Mouse (Mus musculus) left cerebral cortex, adult 6 months (tissue): ENCODE results near the gene Elf3. TPM values are rescaled to one million over a fixed set of nuclear protein-coding genes. Genes with fewer than 3 reads are reported as not detected.

Experiments
- long read RNA-seq, 2 experiments: library from polyadenylated mRNA; unstranded; transcript quantifications; one replicate each; pipeline ENCODE4 v2.0.0; 2019 to 2020
- polyA plus RNA-seq: library from polyadenylated mRNA; unstranded; fragments of <200 nt; fragmentation: Nextera tagmentation; gene quantifications from 2 replicates; pipeline ENCODE4 v1.2.3, GENCODE M21; 2021

The Elf3 gene
- 0.12 and 0.20 TPM in 2 replicates for polyA plus RNA-seq
- long read RNA-seq, experiment 1, result 0 reads
- long read RNA-seq, experiment 2, result 0 reads

GRCm38 (mm10) chr1:135258380-135259127, at the start of gene Elf3:
TSS of gene Elf3 (minus strand) at chr1:135258568.

GRCm38 (mm10) chr1:135283826-135284291, 25.5 kb upstream of the Elf3 start, which contains the start of gene Rnpep:
TSS of gene Rnpep (minus strand) at chr1:135284084.

Other genes starting within 250 kb of the Elf3 start
- 0.89 and 1.7 TPM in 2 replicates for gene Lgr6, start 153.3 kb downstream of the Elf3 start, polyA plus RNA-seq
- gene Ptpn7, start 125.9 kb downstream of the Elf3 start, polyA plus RNA-seq, result 0.33 and 0.39 TPM in 2 replicates
- gene Arl8a, start 111.7 kb downstream of the Elf3 start, polyA plus RNA-seq, result 25.0 and 80.8 TPM in 2 replicates
- gene Gpr37l1, start 90.9 kb downstream of the Elf3 start, polyA plus RNA-seq, result 211 and 218 TPM in 2 replicates
- 26.2 and 31.2 TPM in 2 replicates for gene Rnpep, start 25.5 kb upstream of the Elf3 start, polyA plus RNA-seq
- 235 and 273 TPM in 2 replicates for gene Timm17a, start 55.2 kb upstream of the Elf3 start, polyA plus RNA-seq
- gene Lmod1, start 66.2 kb upstream of the Elf3 start, polyA plus RNA-seq, result 0.22 and 0.28 TPM in 2 replicates
- gene Shisa4, start 116.7 kb upstream of the Elf3 start, polyA plus RNA-seq, result 244 and 256 TPM in 2 replicates
- 31.4 and 33.0 TPM in 2 replicates for gene Ipo9, start 171.9 kb upstream of the Elf3 start, polyA plus RNA-seq